Mouse (Mus musculus) urinary bladder, adult 2 months (tissue): ENCODE results near the gene Plekhb2. TPM values are rescaled to one million over a fixed set of nuclear protein-coding genes. Genes with fewer than 3 reads are reported as not detected.

ENCODE experiments used
- DNase-seq: peaks from one replicate; pipeline ENCODE4 v3.0.0; 2022; ENCODE audit warnings: low spot score
- polyA plus RNA-seq: library from polyadenylated mRNA; depleted of rRNA; stranded (reverse); fragments of >200 nt; gene quantifications from 2 replicates; pipeline ENCODE4 v1.2.3, GENCODE M21; 2012

The Plekhb2 gene
- polyA plus RNA-seq, 1 experiment, result 120 TPM

DNA sequence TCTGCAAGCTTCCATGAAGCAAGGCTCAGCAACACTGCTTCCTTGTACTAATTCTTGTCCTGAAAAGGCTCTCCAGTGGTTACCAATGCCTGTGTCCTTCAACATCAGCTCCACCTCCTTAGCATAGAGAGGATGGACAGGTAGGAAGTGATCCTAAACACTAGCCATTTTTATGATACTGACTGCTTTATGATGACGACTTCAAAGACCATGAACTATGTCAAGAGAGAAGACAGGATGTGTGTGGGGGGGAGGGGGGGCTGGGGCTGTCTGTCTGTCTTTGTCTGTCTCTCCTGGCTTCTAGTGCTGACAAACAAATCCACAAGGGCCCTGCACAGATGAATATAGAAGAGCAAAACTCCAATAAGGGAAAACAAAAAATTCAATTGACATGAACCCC lies 18.4 kb upstream of the Plekhb2 start:
- DNase-seq, result no peak

GRCm38 (mm10) chr1:34834904-34835303 lies 14.9 kb upstream of the Plekhb2 start:
- no peak for DNase-seq

DNA sequence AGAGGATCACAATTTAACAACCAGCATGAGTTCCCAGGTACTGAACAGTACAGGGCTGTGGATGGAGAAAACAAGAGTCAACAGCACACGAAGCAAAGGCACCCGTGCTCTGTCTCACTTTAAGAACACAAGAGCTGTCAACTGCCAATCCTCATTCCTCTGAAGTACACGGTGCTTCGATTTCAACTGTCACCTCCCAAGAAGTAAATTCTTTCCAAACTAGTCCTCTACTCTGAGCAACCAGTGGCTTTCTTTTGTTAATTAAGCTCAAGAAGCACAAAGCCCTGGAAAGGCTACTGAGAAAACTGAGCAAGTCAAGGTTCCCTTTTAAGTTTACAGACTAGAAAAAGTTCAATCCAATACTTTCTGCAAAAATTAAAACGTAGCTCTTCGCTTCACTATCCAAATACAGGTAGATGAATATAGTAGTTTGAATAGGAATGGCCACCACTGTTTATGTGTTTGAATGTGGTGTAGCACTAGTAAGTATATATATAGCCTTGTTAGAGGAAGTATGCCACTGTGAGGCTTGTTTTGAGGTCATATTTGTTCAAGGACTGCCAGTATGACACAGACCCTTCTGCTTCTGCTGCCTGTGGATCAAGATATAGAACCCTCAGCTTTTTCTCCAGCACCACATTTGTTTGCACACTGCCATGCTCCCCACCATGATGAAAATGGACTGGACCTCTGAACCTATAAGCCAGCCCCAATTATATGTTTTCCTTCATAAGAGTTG lies 11.7 kb upstream of the Plekhb2 start:
- no peak for DNase-seq

DNA sequence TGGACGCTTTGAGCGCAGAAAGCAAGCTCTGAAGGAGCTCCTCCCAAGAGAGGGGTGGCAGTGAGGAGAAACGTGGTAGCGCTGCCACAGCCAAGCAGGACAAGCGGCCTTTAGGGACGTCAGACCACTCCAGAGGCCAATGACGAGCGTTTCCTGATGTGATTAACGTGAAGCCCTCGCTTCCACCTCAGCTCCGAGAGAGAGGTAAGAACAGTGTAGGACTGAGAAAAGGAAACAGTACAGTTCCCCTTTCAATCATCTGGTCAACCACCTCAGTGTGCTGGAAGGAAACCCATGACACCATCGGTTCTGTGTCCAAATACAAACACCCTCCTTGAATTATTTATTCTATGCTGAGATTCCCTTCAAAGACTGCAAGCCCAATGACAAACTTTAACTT lies 10.5 kb upstream of the Plekhb2 start:
- no peak for DNase-seq

DNA sequence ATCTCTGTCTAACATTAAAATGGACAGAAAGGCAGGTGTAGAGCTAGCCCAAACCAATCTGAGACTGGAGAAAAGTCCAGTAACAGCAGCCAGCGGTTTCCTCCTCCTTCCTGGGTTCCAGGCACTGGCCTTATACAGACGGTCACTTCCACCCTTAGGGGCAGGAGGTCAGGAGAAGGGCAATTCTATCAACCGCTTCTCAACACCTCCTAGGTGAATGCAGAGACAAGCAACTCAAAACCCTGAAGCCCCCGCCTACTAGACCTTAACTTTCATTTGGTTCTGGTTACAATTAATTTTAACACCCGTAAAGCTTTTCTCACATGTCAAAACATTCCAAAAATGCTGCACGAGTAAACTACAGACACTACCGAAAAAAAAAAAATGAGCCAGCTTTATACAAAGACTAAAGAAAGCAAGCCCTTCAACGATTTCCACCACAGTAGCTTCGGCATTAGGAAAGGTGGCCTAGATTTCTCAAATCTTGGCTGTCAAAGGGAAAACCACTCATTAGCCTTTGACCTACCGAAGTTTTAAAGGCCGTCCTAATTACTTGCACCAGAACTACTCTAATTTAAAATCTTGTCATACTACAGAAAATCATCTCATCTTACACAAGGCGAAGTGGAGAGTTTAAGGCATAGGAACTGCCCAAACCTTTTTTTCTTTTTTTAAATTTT lies 7.9 kb upstream of the Plekhb2 start:
- no peak for DNase-seq

DNA sequence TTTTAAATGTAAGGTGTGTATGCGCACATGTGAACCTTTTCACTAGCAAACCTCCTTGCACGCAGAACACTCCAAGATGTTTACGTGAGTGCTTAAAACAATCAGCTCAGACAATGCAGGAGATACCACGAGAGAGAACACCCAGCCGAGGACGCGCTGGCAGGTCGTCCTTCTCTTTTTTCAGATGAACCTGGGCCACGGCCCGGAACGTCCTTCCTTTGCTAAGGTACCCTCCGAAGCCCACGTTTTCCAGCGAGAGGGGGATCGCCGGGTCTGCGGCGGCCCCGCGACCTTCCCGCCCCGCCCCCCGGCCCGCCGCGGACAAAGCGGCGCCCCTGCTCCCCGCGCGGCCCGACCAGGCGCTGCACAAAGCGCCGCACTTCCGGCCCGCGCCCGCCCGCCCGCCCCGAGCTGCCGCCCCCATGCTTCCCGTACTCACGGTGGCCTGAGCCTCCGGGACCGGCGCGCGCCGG lies 7.4 kb upstream of the Plekhb2 start:
- DNase-seq, result no peak

DNA sequence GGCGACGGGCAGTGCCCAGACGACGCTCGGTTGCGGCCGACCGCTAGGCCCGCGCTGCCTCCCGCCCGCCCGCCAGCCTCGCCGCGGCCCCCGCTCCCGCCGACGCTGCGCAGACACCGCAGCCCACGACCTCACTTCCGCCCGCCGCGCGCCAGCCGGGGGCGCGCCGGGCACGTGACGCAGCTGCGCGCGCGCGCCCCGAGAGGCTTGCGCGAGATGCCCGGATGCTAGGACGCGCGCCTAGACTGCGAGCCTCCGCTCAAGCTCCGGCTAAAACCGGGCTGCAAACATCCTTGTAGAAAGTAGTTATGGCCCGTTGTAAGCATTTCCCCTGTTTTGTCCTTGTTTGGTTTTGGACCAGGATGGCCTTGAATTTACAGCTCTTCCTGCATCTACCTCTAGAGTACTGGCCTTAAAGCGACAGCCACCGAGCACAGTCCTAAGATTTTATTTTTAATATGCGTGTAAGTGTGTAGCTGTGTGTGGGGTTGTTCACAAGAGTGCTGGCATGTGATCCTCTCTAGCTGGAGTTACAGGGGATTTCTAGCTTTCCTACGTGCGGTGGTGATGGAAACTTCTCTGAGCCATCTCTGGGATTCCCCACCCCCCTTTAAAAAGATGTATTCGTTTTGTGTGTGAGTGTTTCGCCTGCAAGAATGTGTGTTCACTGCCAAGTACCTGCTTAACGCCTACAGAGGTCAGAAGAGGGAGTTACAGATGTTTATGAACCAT lies 6.7 kb upstream of the Plekhb2 start, which contains the start of gene Fam168b:
Fam168b (minus strand) TSS at position 179 of the 732 bp plus-strand sequence.
- peak; percentile 82 for DNase-seq

- DNase-seq, result no peak
Observed at GRCm38 (mm10) chr1:34847070-34847469, 2.7 kb upstream of the Plekhb2 start.

DNA sequence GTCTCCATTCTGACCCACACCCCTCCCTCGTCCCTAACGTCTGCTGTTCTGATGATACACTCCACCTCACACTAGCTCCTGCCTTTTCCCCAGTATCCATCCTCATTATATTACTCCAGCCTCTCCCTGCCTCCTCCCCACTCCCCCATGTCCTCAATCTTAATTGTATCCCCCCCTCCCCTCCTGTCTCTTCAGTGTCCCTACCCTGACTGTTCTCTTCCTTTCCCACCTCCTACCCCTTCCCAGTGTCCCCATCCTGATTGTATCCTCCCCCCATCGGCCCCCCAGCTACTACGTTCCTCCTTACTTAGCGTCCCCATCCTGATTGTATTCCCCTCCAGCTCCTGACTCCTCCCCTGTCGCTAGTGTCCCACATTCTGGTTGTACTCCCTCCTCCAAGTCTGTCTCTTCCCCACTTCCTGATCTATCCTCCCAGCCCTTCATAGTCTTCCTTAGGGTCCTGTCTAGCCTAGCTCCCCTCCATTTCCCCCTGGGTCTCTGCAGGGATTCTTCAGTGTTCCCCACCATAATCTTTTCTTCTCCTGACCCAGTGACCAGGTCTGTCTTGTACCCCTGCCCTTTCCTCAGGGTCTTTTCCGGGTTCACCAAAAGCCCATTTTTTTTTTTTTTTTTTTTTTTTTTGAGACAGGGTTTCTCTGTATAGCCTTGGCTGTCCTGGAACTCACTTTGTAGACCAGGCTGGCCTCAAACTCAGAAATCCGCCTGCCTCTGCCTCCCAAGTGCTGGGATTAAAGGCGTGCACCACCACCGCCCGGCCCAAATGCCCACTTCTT lies 764 bp downstream of the Plekhb2 start:
- DNase-seq, result no peak

GRCm38 (mm10) chr1:34851562-34851961 lies 1.8 kb downstream of the Plekhb2 start:
- DNase-seq, result no peak

DNA sequence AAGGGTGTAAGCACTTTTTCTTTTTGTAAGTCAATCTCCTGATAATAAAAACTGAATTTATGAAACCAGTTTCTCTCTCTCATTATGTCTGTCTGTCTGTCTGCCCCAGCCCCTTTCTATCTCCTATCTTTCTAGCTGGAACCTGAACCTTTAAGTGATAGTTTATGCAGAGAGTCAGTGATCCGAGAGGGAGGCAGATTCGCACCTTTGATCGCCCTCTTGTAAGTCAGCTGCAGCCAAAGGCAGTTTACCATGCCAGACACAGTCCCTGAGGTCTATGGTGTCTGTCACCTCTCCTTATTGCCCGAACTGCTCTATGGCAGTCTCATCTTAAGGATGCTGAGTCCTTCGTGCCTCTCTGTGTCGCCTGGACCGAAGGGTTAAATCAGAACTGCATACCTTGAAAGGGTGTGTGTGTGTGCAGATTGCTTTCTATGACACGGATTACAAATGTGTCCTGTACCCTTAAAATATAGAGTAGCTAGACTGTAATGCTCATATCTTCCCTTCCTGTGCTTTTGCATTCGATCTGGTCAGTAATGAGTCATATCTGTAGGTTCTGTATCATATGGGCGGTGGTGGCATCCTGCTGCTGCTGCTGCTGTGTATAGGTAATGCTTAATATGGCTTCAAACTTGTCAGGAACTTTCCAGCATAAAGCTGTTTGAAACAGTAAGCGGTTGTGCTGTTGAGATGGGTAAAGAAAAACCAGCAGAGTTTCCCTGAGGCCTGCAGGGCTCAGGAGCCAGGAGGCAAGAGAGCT lies 2.5 kb downstream of the Plekhb2 start:
- DNase-seq, result no peak

DNA sequence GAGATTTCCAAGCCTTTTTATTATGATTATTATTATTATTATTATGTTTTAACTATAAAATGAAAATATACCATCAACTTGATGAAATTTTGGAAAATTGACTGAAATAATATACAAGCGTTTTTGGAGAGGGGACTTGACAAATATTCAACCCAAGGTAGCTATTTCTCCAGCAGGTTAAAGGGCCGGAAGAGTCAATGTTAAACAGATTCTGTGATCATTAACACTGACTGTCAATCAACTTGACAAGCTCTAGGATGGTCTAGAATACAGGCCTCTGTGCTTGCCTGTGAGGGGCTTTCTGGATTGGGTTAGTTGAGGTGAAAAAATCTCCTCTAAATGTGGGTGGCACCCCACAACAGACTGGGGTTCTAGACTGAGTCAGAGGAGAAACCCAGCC lies 4.0 kb downstream of the Plekhb2 start:
- DNase-seq, result no peak

DNA sequence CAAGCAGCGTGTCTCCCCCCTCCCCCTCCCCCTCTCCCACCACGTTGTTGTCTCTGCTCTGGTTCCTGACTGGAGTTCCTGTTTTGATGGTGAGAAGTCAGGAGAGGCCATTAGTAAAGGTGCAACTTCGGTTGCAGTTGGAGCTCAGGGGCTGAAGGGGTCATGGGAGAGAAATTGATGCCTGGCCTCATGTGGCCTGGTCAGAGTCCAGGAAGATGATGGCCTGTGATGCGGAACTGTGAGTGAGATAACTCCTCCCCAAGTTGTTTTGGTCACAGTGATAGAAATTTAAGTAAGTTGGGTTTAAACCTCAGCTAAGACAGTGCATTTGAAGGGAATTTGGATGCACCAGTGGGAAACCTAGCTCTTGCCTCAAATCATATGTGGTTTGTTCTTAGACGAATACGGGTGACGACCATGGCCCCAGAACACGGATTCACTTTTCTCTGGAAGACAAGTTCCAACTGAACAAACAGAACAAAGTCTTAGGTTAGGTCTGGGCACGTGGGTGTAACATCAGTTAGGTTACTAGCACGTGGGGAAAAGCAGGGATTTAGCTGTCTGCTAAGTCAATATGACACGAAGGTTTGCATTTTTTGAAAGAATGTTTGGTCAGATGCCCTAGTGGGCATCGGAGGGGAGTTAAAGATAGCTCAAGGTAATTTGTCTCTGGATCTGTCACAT lies 5.4 kb downstream of the Plekhb2 start:
- no peak for DNase-seq

GRCm38 (mm10) chr1:34858671-34859070 lies 8.9 kb downstream of the Plekhb2 start:
- DNase-seq, result no peak

GRCm38 (mm10) chr1:34859761-34860160 lies 10.0 kb downstream of the Plekhb2 start:
- DNase-seq, result no peak

DNA sequence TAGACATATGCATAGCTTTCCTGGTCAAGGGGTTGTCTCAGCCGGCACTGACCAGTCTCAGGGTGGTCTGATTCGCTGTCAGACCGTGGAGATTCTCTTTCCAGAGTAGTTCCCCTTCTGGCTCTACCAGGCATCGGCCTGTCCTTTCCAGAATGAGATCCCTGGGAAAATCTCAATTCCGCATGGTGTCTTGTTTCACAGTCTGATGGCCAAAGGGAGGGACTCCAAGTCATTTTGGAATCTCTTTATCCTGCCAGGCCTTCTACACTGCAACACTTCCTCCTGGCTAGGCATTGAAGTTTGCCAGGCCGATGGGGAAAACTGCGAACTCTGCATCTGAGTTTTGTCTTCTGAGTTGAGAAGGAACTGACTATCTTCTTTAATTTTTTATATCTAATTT lies 10.4 kb downstream of the Plekhb2 start:
- no peak for DNase-seq

GRCm38 (mm10) chr1:34862877-34863276 lies 13.1 kb downstream of the Plekhb2 start:
- no peak for DNase-seq

GRCm38 (mm10) chr1:34863323-34863722 lies 13.5 kb downstream of the Plekhb2 start:
- DNase-seq, result no peak

DNA sequence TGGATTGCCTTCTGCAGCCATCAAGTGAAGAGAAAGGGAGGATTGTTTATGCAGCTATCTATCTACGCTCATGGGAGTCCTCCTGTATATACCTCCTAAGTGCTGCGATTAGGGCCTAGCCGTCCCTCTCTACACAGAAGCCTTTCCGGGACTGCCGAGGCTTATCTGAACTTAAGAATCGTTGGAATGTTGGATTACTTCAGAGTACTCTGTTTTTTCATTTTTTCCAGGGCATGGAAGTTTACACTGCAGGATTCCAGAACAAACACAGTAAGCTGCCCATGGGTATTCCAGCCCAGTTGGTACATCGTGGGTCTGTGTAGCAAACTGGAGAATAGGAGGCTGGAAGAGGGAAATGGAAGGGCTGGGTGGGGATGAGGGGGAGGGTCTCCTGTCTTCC lies 14.5 kb downstream of the Plekhb2 start:
- no peak for DNase-seq

DNA sequence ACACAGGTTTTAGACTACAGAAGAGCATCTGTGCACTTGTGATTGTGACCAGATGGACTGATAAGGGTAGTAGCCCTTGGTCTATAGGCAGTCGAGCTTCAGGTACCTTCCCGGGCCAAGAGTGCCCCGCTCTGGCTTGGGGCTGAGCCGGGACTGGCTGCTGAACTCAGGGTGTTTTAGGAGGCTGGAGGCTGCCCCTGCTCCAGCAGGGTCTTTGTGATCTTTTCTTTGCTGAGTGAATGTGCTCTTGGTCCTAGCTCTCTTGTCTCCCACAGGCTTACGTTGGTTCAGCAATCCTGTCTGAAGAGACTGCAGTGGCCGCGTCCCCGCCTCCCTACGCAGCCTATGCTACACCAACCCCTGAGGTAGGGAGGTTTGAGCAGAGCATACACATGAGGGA lies 16.1 kb downstream of the Plekhb2 start:
- no peak for DNase-seq
